Mouse (Mus musculus) neural tube, embryonic 11.5 days (tissue): Measurements from ENCODE around the gene Vtn. TPM values are rescaled to one million over a fixed set of nuclear protein-coding genes. Genes with fewer than 3 reads are reported as not detected.
A peak's percentile ranks its signal among the peaks of the same experiment; 100 is the strongest.

Experiments
- ATAC-seq: fragments of 200-750 bp; cut with Nextera tagmentation; 2 replicates; pipeline ENCODE4 v1.8.0; 2017; ENCODE audit warnings: moderate number of reproducible peaks, mild to moderate bottlenecking, moderate TSS enrichment, moderate library complexity; ENCODE audit not compliant: insufficient read depth, low FRiP score, low TSS enrichment
- DNase-seq: peaks from one replicate; pipeline ENCODE4 v3.0.0-alpha.2; 2015; ENCODE audit warnings: low spot score
- H3K27ac ChIP-seq: fragments of 300-500 bp; sonication (generic); 2 replicates; pipeline ENCODE4 v1.5.1; 2014; ENCODE audit warnings: low read depth, mild to moderate bottlenecking, low read length
- H3K27me3 ChIP-seq: fragments of 300-500 bp; sonication (generic); 2 replicates; pipeline ENCODE4 v1.6.1; 2014; ENCODE audit warnings: mild to moderate bottlenecking, low read length, mixed read lengths; ENCODE audit not compliant: control insufficient read depth, insufficient read depth
- H3K36me3 ChIP-seq: fragments of 300-500 bp; sonication (generic); 2 replicates; pipeline ENCODE4 v1.6.1; 2014; ENCODE audit warnings: mild to moderate bottlenecking, low read length, moderate library complexity, mixed read lengths; ENCODE audit not compliant: control insufficient read depth, insufficient read depth
- H3K4me1 ChIP-seq: fragments of 300-500 bp; sonication (generic); 2 replicates; pipeline ENCODE4 v1.6.1; 2014; ENCODE audit warnings: low read length, mixed read lengths; ENCODE audit not compliant: control insufficient read depth, insufficient read depth
- H3K4me2 ChIP-seq: fragments of 300-500 bp; sonication (generic); 2 replicates; pipeline ENCODE4 v1.6.1; 2014; ENCODE audit warnings: low read depth, mild to moderate bottlenecking, moderate library complexity
- H3K4me3 ChIP-seq: fragments of 300-500 bp; sonication (generic); 2 replicates; pipeline ENCODE4 v1.5.1; 2014; ENCODE audit warnings: low read depth, low read length
- H3K9ac ChIP-seq: fragments of 300-500 bp; sonication (generic); 2 replicates; pipeline ENCODE4 v1.6.1; 2014; ENCODE audit warnings: mild to moderate bottlenecking, low read length
- H3K9me3 ChIP-seq: fragments of 300-500 bp; sonication (generic); 2 replicates; pipeline ENCODE4 v1.6.1; 2016; ENCODE audit warnings: low read length; ENCODE audit not compliant: control insufficient read depth
- WGBS: fragments of 180-500 bp; shearing (Covaris S2); extraction: QIAGEN DNeasy Blood & Tissue Kit; methylation state at CpG from one replicate; pipeline ENCODE4 v1.1.7; 2014; 5-methylcytosine and 5-hydroxymethylcytosine counted together
- polyA plus RNA-seq: library from polyadenylated mRNA; unstranded; fragments of >200 nt; fragmentation: Nextera tagmentation; extraction: Ambion mirVana; gene quantifications from 2 replicates; pipeline ENCODE4 v1.2.1, GENCODE M21; 2014

Gene Vtn
- polyA plus RNA-seq, 1 experiment from 2014 or later = 67.8 TPM

- Histone ChIP-seq H3K9me3 (0 out of 2 replicates have a peak, but pooled peaks cover 2% of the 10 kb centered on the region), H3K4me3 (peak within 1 kb of the TSS; percentile 59), H3K4me1 (peaks cover 13% of the 10 kb centered on the region), H3K9ac (peak within 1 kb of the TSS; percentile 70), H3K27ac (peak within 1 kb of the TSS; percentile 78), H3K27me3 (no peaks in the 10 kb centered on the region), H3K36me3 (no peaks in the 10 kb centered on the region), H3K4me2 (peak within 1 kb of the TSS; percentile 72)
- DNase-seq (peak; percentile 95), ATAC-seq (peak; percentile 99)
- WGBS = under 1% methylated on average over 60 of the region's 60 CpGs
Observed at GRCm38 (mm10) chr11:78550168-78551058, 51.5 kb downstream of the Vtn start, which contains the start of gene Tmem97. Tmem97 (minus strand) TSS chr11:78550777.

GRCm38 (mm10) chr11:78551059-78551398 is 52.1 kb downstream of the Vtn start:
- peak overlapping the region; percentile 72 for H3K4me2 ChIP-seq
- peak overlapping the region; percentile 72; the same call in 1 of the 2 replicates for H3K27ac ChIP-seq
- 37% methylated on average over 6 of the region's 6 CpGs for WGBS
- DNase-seq = no peak
- H3K9ac ChIP-seq = peak overlapping the region; percentile 65
- H3K36me3 ChIP-seq = no peaks in the 10 kb centered on the region
- peaks cover 13% of the 10 kb centered on the region for H3K4me1 ChIP-seq
- 0 out of 2 replicates have a peak, but pooled peaks cover 2% of the 10 kb centered on the region for H3K9me3 ChIP-seq
- H3K4me3 ChIP-seq = peak overlapping the region; percentile 59
- ATAC-seq = peak; percentile 29; the same call in 1 of the 2 replicates
- no peaks in the 10 kb centered on the region for H3K27me3 ChIP-seq

Other genes with a start within 250 kb of the Vtn start
- 68.2 and 68.9 TPM in 2 replicates for gene 2610507B11Rik, start 237.3 kb upstream of the Vtn start, polyA plus RNA-seq
- 0.17 TPM in 1 of 2 replicates, not detected in the other for gene BC030499, start 208.2 kb upstream of the Vtn start, polyA plus RNA-seq
- 48.0 and 52.7 TPM in 2 replicates for gene Spag5, start 197.6 kb upstream of the Vtn start, polyA plus RNA-seq
- gene Aldoc, start 176.1 kb upstream of the Vtn start, polyA plus RNA-seq = 3.0 and 4.0 TPM in 2 replicates
- 65.5 and 72.3 TPM in 2 replicates for gene Pigs, start 170.7 kb upstream of the Vtn start, polyA plus RNA-seq
- 69.3 and 74.6 TPM in 2 replicates for gene Unc119, start 155.6 kb upstream of the Vtn start, polyA plus RNA-seq
- gene Foxn1, start 112.5 kb upstream of the Vtn start, polyA plus RNA-seq = not detected in 2 replicates
- not detected in 2 replicates for gene Slc13a2, start 76.9 kb upstream of the Vtn start, polyA plus RNA-seq
- gene Slc46a1, start 33.4 kb upstream of the Vtn start, polyA plus RNA-seq = 17.6 and 19.6 TPM in 2 replicates
- gene Sarm1, start 1.3 kb upstream of the Vtn start, polyA plus RNA-seq = 17.4 and 21.8 TPM in 2 replicates
- not detected in 2 replicates for gene Sebox, start 4.4 kb downstream of the Vtn start, polyA plus RNA-seq
- gene Tmem199, start 13.1 kb downstream of the Vtn start, polyA plus RNA-seq = 81.8 and 87.3 TPM in 2 replicates
- gene Poldip2, start 13.1 kb downstream of the Vtn start, polyA plus RNA-seq = 156 and 158 TPM in 2 replicates
- gene Tnfaip1, start 37.2 kb downstream of the Vtn start, polyA plus RNA-seq = 70.0 and 71.2 TPM in 2 replicates
- 99.7 and 110 TPM in 2 replicates for gene Ift20, start 37.3 kb downstream of the Vtn start, polyA plus RNA-seq
- 69.3 and 75.1 TPM in 2 replicates for gene Tmem97, start 51.7 kb downstream of the Vtn start, polyA plus RNA-seq
- 25.3 and 26.9 TPM in 2 replicates for gene Nlk, start 198.3 kb downstream of the Vtn start, polyA plus RNA-seq